Mouse (Mus musculus) midbrain, embryonic 12.5 days (tissue): ENCODE measurements around the gene Chchd6. TPM values are rescaled to one million over a fixed set of nuclear protein-coding genes. Genes with fewer than 3 reads are reported as not detected.

ENCODE experiments used
- ATAC-seq: fragments of 200-750 bp; cut with Nextera tagmentation; 2 replicates; pipeline ENCODE4 v1.8.0; 2017; ENCODE audit warnings: low read depth, moderate TSS enrichment, moderate library complexity; ENCODE audit not compliant: low FRiP score
- H3K27ac ChIP-seq: fragments of 300-500 bp; sonication (generic); replicated peaks from 2 replicates; pipeline ENCODE4 v1.5.1; 2016; ENCODE audit warnings: mild to moderate bottlenecking
- H3K27me3 ChIP-seq: fragments of 300-500 bp; sonication (generic); 2 replicates; pipeline ENCODE4 v1.6.1; 2016; ENCODE audit warnings: mild to moderate bottlenecking
- H3K36me3 ChIP-seq: fragments of 300-500 bp; sonication (generic); 2 replicates; pipeline ENCODE4 v1.6.1; 2016
- H3K4me1 ChIP-seq: fragments of 300-500 bp; sonication (generic); 2 replicates; pipeline ENCODE4 v1.6.1; 2016
- H3K4me2 ChIP-seq: fragments of 300-500 bp; sonication (generic); replicated peaks from 2 replicates; pipeline ENCODE4 v1.6.1; 2016; ENCODE audit warnings: mild to moderate bottlenecking, moderate library complexity
- H3K4me3 ChIP-seq: fragments of 300-500 bp; sonication (generic); 2 replicates; pipeline ENCODE4 v1.5.1; 2016; ENCODE audit warnings: mild to moderate bottlenecking
- H3K9ac ChIP-seq: fragments of 300-500 bp; sonication (generic); replicated peaks from 2 replicates; pipeline ENCODE4 v1.6.1; 2016; ENCODE audit warnings: mild to moderate bottlenecking, moderate library complexity
- H3K9me3 ChIP-seq: fragments of 300-500 bp; sonication (generic); 2 replicates; pipeline ENCODE4 v1.6.1; 2016; ENCODE audit warnings: mild to moderate bottlenecking
- WGBS: fragments of 180-500 bp; shearing (Covaris S2); methylation state at CpG from one replicate; pipeline ENCODE4 v1.1.7; 2016; 5-methylcytosine and 5-hydroxymethylcytosine counted together
- polyA plus RNA-seq: library from polyadenylated mRNA; unstranded; fragments of >200 nt; fragmentation: Nextera tagmentation; extraction: Ambion mirVana; gene quantifications from 2 replicates; pipeline ENCODE4 v1.2.1, GENCODE M21; 2016

The Chchd6 gene
- polyA plus RNA-seq, 1 experiment from 2014 or later = 92.9 TPM

DNA sequence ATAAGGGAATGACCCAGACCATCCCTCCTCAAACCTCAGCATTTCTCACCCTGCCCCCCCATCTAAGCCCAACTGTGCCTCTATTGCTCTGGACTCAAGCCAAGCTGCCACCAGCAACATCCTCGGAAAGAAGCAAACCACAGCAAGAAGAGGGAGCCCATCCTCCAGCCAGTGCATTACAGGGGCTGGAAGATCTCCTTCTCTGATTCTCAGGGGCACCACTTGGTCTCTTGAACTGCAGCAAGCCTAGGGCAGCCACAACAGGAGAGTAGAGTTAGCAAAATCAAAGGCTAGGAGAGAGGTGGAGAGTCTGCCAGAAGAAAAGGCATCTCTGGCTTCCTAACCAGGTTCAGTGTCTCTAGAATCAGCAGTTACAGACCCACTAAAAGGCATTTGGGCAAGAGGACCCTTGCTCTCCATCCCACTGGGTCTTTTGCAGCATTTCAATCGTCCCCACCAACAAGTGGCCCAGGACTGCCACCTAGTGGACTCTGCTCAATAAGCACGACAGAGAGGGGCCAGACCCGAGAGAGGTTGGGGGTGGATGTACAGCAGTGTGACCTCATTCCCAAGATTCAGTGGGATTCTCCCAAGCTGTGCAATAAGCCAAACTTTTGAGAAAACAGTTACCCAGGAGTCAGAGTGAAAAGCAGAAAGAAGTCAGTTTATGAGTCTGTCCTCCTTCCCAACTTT is 42.3 kb downstream of the Chchd6 start:
- Histone ChIP-seq H3K36me3 (no peaks in the 10 kb centered on the region), H3K27me3 (no peaks in the 10 kb centered on the region), H3K9ac (no peak overlapping the region), H3K4me3 (no peak overlapping the region), H3K9me3 (no peaks in the 10 kb centered on the region), H3K4me2 (no peak overlapping the region), H3K27ac (no peak overlapping the region), H3K4me1 (peaks cover 19% of the 10 kb centered on the region)
- 7% methylated on average over 4 of the region's 4 CpGs for WGBS
- ATAC-seq = peak; percentile 65

DNA sequence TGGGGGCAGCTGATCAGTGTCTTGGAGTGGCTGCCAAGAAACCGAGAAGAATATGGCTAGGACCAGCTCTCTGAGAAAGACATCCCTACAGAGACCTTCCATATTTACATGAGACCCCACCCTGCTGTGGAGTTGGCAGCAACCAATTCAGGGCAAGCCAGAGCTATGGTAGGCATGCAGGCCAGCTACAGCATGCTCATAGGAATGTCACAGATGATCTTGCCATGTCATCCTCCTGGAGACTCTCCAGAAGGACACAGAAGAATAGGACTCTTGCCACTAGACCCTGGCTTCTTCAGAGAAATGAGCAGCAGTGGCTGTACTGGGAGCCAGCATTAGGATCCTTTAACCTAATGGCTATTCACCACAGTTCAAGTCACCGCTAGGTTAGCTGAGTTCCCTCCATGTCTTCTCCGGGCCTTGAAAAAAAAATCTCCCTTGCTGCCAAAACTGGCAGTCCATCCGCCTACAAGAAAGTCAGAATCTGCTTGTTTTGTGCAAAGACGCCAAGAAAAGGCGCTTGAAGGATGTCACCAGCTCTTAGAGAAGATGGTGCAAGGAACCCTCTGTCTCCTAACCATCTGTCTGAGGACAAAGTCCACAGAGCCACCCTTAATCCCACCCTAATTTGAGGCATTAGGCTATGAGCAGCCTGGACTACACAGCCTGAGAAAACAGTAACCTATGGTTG is 43.0 kb downstream of the Chchd6 start:
- H3K9me3 ChIP-seq = no peaks in the 10 kb centered on the region
- WGBS = 88% methylated on average over 6 of the region's 6 CpGs
- ATAC-seq = no peak
- H3K27ac ChIP-seq = no peak overlapping the region
- no peak overlapping the region for H3K4me2 ChIP-seq
- H3K9ac ChIP-seq = no peak overlapping the region
- peaks cover 17% of the 10 kb centered on the region for H3K4me1 ChIP-seq
- no peak overlapping the region for H3K4me3 ChIP-seq
- no peaks in the 10 kb centered on the region for H3K27me3 ChIP-seq
- H3K36me3 ChIP-seq = no peaks in the 10 kb centered on the region

DNA sequence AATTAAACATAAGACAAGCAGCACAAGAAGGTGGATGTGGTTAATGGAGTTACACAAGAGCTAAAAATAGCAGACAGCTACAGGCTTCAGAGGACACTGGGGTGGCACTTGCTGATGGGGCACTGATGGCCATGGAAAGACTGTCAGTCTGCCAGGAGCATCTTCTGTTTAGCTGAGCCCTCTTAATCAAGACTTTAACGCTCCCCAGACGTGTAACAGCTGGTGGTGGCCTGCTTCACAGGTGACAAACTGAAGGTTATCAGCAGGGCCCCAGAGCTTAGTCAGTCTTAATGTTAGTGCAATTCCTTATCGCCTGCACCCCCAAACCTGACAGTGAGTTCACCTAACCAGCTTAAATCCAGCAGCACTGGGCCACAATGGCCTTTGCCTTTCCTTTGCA is 46.3 kb downstream of the Chchd6 start:
- ATAC-seq = no peak
- Histone ChIP-seq H3K4me1 (peaks cover 5% of the 10 kb centered on the region), H3K9ac (no peak overlapping the region), H3K27me3 (no peaks in the 10 kb centered on the region), H3K4me3 (no peak overlapping the region), H3K27ac (no peak overlapping the region), H3K9me3 (no peaks in the 10 kb centered on the region), H3K36me3 (no peaks in the 10 kb centered on the region), H3K4me2 (no peak overlapping the region)
- 69% methylated on average over 3 of the region's 3 CpGs for WGBS

DNA sequence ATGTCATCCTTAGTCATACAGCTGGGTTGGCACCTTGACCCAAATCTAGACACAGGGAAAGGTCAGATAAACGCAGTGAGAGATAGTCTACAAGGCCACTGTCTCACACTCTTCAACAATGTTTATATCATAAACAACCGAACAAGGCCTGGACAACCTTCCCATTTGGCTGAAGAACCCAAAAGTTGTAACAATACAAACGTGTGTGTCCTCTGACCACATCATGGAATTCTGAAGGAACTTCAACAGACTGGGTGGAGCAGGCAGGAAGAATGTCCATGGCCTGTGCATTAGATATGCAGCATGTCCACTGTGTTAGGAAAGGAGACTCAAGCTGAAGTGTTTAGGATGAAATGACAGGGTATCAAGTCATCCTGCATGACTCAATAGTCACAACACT is 47.5 kb downstream of the Chchd6 start:
- no peaks in the 10 kb centered on the region for H3K36me3 ChIP-seq
- no peak overlapping the region for H3K4me2 ChIP-seq
- H3K4me1 ChIP-seq = peaks cover 3% of the 10 kb centered on the region
- ATAC-seq = no peak
- no peaks in the 10 kb centered on the region for H3K9me3 ChIP-seq
- no peak overlapping the region for H3K4me3 ChIP-seq
- WGBS = 93% methylated on average over 3 of the region's 3 CpGs
- H3K27ac ChIP-seq = no peak overlapping the region
- no peak overlapping the region for H3K9ac ChIP-seq
- H3K27me3 ChIP-seq = no peaks in the 10 kb centered on the region

DNA sequence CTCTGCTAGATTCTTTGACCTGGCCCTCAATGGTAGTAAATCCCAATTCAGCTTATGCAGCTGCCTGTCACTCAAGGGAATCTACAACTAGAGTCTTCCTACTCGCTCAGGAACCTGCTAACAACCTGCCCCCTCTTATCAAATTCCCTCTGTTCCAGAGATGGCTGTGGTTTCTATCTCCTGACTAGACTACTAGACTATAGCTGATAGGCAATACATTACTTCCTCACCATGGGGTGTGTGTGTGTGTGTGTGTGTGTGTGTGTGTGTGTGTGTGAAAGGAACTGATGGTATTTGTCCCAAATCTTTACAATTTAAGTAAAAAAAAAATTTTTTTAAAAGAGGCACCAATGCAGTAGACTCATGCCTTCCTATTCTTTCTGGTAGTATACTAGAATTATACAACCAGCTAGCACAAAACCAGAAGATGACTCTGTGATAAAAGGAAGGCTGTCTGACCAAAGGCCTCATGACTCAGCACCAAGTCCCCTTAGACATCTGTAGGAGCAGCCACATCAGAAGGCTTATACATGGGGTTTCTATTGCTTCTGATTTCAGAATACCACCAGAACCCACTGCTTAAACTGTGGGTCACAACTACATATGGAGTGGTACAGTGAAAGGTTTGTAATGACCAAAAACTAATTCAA is 57.2 kb downstream of the Chchd6 start:
- H3K9me3 ChIP-seq = no peaks in the 10 kb centered on the region
- no peak overlapping the region for H3K4me2 ChIP-seq
- H3K27me3 ChIP-seq = no peaks in the 10 kb centered on the region
- H3K4me1 ChIP-seq = no peaks in the 10 kb centered on the region
- no peak overlapping the region for H3K9ac ChIP-seq
- H3K36me3 ChIP-seq = no peaks in the 10 kb centered on the region
- ATAC-seq = no peak
- WGBS = 85% methylated on average over 1 of the region's 1 CpGs
- no peak overlapping the region for H3K4me3 ChIP-seq
- H3K27ac ChIP-seq = no peak overlapping the region

DNA sequence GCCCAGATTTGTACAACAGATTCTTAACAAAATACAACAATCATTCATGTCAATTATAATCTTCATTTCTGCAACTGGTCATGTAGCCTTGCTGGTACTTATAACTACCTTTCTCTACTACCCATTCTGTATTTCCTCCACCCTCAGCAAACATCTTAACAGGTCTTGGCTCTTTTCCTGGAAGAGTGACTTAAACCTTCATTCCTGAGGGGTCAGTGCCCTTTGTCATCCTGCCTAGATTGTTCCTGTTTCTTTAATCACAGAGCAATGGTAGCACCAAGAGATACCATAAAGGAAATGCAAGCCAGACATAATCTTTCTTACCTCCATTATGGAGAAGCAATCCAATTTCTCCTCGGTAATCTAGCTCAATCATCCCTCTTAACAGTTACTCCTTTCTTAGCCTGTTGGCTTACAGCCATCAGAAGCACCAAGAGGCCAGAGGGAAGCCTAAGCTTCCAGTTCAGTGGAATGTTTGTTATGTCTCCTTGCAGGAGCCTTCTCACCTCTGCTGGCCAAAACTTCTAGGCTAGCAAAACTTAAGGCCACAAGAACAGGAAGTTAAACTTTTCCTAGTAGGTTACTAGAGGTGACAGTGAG is 59.7 kb downstream of the Chchd6 start:
- no peak overlapping the region for H3K4me2 ChIP-seq
- no peaks in the 10 kb centered on the region for H3K4me1 ChIP-seq
- no peaks in the 10 kb centered on the region for H3K9me3 ChIP-seq
- H3K36me3 ChIP-seq = no peaks in the 10 kb centered on the region
- no peak overlapping the region for H3K4me3 ChIP-seq
- no peaks in the 10 kb centered on the region for H3K27me3 ChIP-seq
- no peak for ATAC-seq
- H3K9ac ChIP-seq = no peak overlapping the region
- WGBS = 90% methylated on average over 1 of the region's 1 CpGs
- H3K27ac ChIP-seq = no peak overlapping the region

DNA sequence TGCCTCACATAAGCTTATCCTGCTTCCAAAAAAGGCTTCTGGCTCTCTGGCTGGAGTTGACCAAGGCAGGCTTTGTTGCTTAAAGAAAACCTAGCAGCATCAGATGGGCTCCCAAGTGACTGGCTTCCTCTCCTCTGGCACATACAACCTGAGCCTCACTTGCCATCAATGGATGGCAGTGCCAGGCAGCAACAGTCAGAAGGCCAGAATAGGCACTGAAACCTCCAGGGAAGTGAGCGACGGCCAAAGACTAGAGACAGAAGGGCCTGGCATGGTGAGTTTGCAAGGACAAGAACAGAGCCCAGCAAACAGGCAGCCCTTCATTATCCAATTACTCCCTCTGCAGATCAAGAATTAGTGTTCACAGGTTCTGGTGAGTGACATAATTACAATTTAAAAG is 70.7 kb downstream of the Chchd6 start:
- Histone ChIP-seq H3K4me2 (no peak overlapping the region), H3K4me1 (no peaks in the 10 kb centered on the region), H3K9ac (no peak overlapping the region), H3K27me3 (no peaks in the 10 kb centered on the region), H3K36me3 (no peaks in the 10 kb centered on the region), H3K27ac (no peak overlapping the region), H3K4me3 (no peak overlapping the region), H3K9me3 (no peaks in the 10 kb centered on the region)
- WGBS = 81% methylated on average over 2 of the region's 2 CpGs
- no peak for ATAC-seq

DNA sequence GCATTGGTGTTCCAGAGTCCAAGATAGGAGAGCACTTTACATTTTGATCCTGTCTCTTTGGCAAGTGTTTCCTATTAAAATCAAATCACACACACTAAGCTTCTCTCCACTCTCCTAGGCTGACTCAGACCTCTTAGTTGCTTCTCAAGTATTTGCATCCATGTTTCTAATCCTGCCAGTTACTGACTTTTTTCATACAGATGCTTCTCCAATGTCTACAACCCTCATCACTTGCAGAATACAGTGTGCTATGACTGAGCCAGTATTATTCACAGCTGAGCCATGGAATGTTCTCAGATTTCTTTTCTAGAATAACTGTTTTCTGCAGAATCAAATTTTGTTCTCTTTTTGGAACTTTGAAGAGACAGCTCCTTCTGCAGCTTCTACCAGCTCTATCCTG is 85.3 kb downstream of the Chchd6 start:
- Histone ChIP-seq H3K9ac (no peak overlapping the region), H3K27ac (no peak overlapping the region), H3K27me3 (no peaks in the 10 kb centered on the region), H3K4me2 (no peak overlapping the region), H3K4me1 (0 out of 2 replicates have a peak, but pooled peaks cover 6% of the 10 kb centered on the region), H3K36me3 (no peaks in the 10 kb centered on the region), H3K4me3 (no peak overlapping the region), H3K9me3 (no peaks in the 10 kb centered on the region)
- no peak for ATAC-seq

DNA sequence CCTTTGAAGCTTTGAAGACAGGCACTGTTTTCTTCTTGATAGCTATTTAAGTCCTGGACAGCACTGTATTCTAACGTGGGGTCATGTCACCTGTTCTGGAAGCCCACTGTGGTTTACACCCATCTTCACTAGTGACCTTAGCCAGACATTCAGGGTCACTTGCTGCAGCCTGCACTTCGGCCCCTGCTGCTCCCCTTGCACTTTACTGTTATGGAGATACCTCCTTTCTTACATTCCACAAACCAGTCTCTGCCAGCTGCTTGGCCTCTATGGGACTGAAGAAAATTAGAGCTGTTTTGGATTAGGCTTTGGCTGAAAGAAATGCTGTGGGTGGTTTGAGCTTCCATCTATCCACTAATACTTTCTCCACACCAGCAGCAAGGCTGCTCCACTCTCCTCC is 86.7 kb downstream of the Chchd6 start:
- no peaks in the 10 kb centered on the region for H3K36me3 ChIP-seq
- H3K4me3 ChIP-seq = no peak overlapping the region
- WGBS = 55% methylated on average over 2 of the region's 2 CpGs
- H3K4me1 ChIP-seq = 0 out of 2 replicates have a peak, but pooled peaks cover 6% of the 10 kb centered on the region
- H3K27me3 ChIP-seq = no peaks in the 10 kb centered on the region
- ATAC-seq = no peak
- H3K9me3 ChIP-seq = no peaks in the 10 kb centered on the region
- no peak overlapping the region for H3K9ac ChIP-seq
- peak overlapping the region; percentile 25; the same call in 1 of the 2 replicates for H3K27ac ChIP-seq
- H3K4me2 ChIP-seq = no peak overlapping the region

DNA sequence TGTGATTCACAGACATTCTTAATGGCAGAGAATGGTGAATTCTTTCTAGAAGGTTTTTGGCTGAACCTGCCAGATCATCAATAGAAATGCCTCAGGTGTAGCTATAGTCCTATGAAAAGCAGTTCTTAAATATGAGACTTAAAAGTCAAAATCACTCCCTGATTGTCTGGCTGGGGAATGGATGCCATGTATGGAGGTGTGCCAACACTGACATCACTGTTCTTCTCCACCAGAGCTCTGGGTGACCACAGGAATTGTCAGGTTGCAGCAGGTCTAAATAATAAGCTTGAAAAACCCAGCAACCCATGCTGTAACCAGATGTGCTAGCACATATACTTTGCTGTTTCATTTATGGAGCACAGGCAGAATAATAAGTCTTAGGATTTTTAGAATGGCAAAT is 87.2 kb downstream of the Chchd6 start:
- Histone ChIP-seq H3K4me2 (no peak overlapping the region), H3K27ac (0 out of 2 replicates have a peak overlapping the region, but pooled peaks have one; percentile 25), H3K27me3 (no peaks in the 10 kb centered on the region), H3K9ac (no peak overlapping the region), H3K4me1 (0 out of 2 replicates have a peak, but pooled peaks cover 6% of the 10 kb centered on the region), H3K4me3 (no peak overlapping the region), H3K9me3 (no peaks in the 10 kb centered on the region), H3K36me3 (no peaks in the 10 kb centered on the region)
- no peak for ATAC-seq

DNA sequence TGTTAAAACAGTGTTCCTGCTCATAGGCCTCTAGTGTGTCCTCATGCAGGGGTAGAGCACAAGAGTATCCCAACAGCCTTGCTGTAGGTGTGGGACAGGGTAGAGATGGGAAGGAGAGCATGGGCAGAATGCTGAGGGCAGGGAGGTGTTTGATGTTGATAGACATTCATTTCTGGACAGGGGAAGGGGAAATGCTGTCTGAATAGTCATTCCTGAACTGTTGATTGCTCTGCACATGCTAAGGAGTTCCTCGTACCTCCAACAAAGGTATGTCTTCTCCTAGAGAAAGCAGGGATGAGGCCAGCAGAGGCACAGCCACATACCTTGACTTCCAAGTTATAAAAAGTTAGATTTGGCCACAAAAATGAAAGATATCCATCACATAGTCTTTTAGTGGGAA is 95.5 kb downstream of the Chchd6 start:
- Histone ChIP-seq H3K4me3 (no peak overlapping the region), H3K36me3 (no peaks in the 10 kb centered on the region), H3K4me1 (peaks cover 4% of the 10 kb centered on the region; the same call in 1 of the 2 replicates), H3K9ac (no peak overlapping the region), H3K4me2 (no peak overlapping the region), H3K27me3 (no peaks in the 10 kb centered on the region), H3K9me3 (no peaks in the 10 kb centered on the region), H3K27ac (no peak overlapping the region)
- WGBS = 89% methylated on average over 1 of the region's 1 CpGs
- no peak for ATAC-seq
